Mouse (Mus musculus): ENCODE measurements around the gene Slamf8. TPM values are rescaled to one million over a fixed set of nuclear protein-coding genes. Genes with fewer than 3 reads are reported as not detected.
A peak's percentile ranks its signal among the peaks of the same experiment; 100 is the strongest.

Slamf8 gene
- polyA plus RNA-seq, 1 experiment from 2014 or later = not detected

DNA sequence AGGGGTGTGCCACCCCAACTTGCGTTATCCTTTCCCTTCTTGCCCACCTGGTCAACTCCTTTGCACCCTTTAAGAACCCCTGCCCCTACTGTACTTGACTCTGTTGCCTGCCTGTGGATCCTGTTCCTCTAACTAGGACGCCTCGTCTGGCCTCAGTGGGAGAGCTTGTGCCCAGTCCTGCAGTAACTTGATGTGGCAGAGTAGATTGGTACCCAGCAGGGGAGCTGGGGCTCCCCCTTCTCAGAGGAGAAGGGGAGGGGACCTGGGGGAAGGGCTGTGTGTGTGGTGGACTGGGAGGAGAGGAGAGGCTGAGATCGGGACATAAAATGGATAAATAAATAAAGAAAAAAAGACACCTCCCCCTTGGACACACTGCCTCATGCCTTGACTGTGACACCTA, 5.3 kb downstream of the Slamf8 start:
- no peak overlapping the region for H3K4me3 ChIP-seq (ENCODE audit: low read depth, low read length)
- no peaks in the 10 kb centered on the region; the same call in 1 of the 2 replicates for H3K4me1 ChIP-seq (replicated peaks; ENCODE audit: control insufficient read depth, insufficient read depth, low read length)
- no peaks in the 10 kb centered on the region for H3K36me3 ChIP-seq (ENCODE audit: control insufficient read depth, insufficient read depth, low read length)
- peaks cover 2% of the 10 kb centered on the region; the same call in 1 of the 2 replicates for H3K27me3 ChIP-seq (ENCODE audit: control insufficient read depth, insufficient read depth, low read length)
- H3K27ac ChIP-seq (ENCODE audit: low read depth, low read length) = no peak overlapping the region
- WGBS = 49% methylated on average over 4 of the region's 4 CpGs
- no peaks in the 10 kb centered on the region for H3K9me3 ChIP-seq (ENCODE audit: control insufficient read depth, low read length)
- no peak overlapping the region for H3K4me2 ChIP-seq (ENCODE audit: low read depth, low read length, severe bottlenecking)
- no peak overlapping the region for H3K9ac ChIP-seq (ENCODE audit: low read length)
- DNase-seq (ENCODE audit: low spot score) = no peak
- ATAC-seq (replicated peaks; ENCODE audit: low FRiP score) = 0 out of 2 replicates have a peak, but pooled peaks have one; percentile 1

DNA sequence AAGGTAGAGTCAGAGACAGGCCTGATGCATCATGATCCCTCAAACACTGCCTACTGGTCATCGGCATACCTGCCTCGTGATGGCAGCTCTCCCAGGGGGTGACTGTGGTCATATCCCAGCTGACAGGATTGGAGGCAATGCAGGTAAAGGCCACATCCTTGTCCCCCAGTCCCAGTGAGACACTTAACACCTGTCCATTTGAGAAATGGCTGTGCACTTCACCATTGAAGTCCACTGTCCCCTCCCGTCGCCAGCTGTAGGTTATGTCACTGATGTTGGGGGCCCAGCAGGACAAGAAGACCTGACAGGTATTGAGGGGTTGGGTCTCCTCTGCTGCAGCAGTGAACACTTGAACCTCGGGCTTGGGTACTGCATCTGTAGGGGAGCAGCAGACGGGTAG, 6.1 kb downstream of the Slamf8 start:
- Histone ChIP-seq H3K36me3 (ENCODE audit: control insufficient read depth, insufficient read depth, low read length) (no peaks in the 10 kb centered on the region), H3K9ac (ENCODE audit: low read length) (no peak overlapping the region), H3K4me3 (ENCODE audit: low read depth, low read length) (no peak overlapping the region), H3K27me3 (ENCODE audit: control insufficient read depth, insufficient read depth, low read length) (peaks cover 2% of the 10 kb centered on the region; the same call in 1 of the 2 replicates), H3K27ac (ENCODE audit: low read depth, low read length) (no peak overlapping the region), H3K9me3 (ENCODE audit: control insufficient read depth, low read length) (no peaks in the 10 kb centered on the region), H3K4me1 (replicated peaks; ENCODE audit: control insufficient read depth, insufficient read depth, low read length) (no peaks in the 10 kb centered on the region; the same call in 1 of the 2 replicates), H3K4me2 (ENCODE audit: low read depth, low read length, severe bottlenecking) (no peak overlapping the region)
- DNase-seq (ENCODE audit: low spot score) = peak; percentile 47
- WGBS = 78% methylated on average over 6 of the region's 6 CpGs
- ATAC-seq (replicated peaks; ENCODE audit: low FRiP score) = no peak

DNA sequence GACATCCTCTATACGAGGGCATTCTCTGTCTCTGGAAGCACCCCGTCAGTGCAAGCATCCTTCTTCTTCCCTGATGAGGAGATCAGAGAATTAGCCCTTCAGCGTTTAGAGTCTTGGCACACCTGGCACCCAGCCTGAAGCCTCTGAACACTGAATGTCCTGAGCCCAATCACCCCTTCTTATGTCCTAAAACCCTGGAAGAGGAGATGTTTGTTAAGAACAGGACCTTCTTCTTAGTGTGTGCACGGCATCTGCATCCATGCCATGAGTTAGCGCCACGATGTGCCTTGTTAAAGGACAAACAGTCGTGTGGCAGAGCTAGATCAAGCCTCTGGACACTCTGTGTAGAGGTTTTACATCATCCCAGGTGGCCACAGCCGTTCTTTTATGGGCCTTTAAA, 7.9 kb downstream of the Slamf8 start:
- ATAC-seq (replicated peaks; ENCODE audit: low FRiP score) (no peak), DNase-seq (ENCODE audit: low spot score) (no peak)
- Histone ChIP-seq H3K36me3 (ENCODE audit: control insufficient read depth, insufficient read depth, low read length) (no peaks in the 10 kb centered on the region), H3K9ac (ENCODE audit: low read length) (no peak overlapping the region), H3K4me3 (ENCODE audit: low read depth, low read length) (no peak overlapping the region), H3K27me3 (ENCODE audit: control insufficient read depth, insufficient read depth, low read length) (peaks cover 2% of the 10 kb centered on the region; the same call in 1 of the 2 replicates), H3K9me3 (ENCODE audit: control insufficient read depth, low read length) (no peaks in the 10 kb centered on the region), H3K4me2 (ENCODE audit: low read depth, low read length, severe bottlenecking) (no peak overlapping the region), H3K4me1 (replicated peaks; ENCODE audit: control insufficient read depth, insufficient read depth, low read length) (no peaks in the 10 kb centered on the region; the same call in 1 of the 2 replicates), H3K27ac (ENCODE audit: low read depth, low read length) (no peak overlapping the region)
- 87% methylated on average over 8 of the region's 8 CpGs for WGBS

DNA sequence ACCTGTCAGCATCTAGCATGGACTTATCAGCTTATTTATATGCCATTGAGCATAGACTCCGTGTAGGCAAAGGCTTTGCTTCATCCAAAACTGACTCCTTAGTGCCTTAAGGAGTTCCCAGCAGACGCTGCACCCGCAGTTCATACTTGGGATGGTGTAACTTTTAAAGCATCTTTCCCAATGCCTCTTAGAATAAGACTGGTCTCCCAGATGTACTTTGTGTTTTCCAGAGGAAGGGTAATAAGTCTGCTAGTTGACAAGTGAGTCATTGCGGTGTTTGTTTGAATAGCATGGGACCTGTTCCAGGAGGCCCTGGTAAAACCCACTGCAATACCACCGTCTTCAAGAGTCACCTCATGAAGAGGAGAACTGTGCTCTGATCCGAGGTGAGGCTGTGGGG, 10.3 kb downstream of the Slamf8 start:
- WGBS = 85% methylated on average over 6 of the region's 6 CpGs
- H3K27ac ChIP-seq (ENCODE audit: low read depth, low read length) = no peak overlapping the region
- ATAC-seq (replicated peaks; ENCODE audit: low FRiP score) = no peak
- no peak overlapping the region for H3K4me2 ChIP-seq (ENCODE audit: low read depth, low read length, severe bottlenecking)
- H3K4me3 ChIP-seq (ENCODE audit: low read depth, low read length) = no peak overlapping the region
- no peaks in the 10 kb centered on the region for H3K36me3 ChIP-seq (ENCODE audit: control insufficient read depth, insufficient read depth, low read length)
- H3K9ac ChIP-seq (ENCODE audit: low read length) = no peak overlapping the region
- no peak for DNase-seq (ENCODE audit: low spot score)
- H3K9me3 ChIP-seq (ENCODE audit: control insufficient read depth, low read length) = no peaks in the 10 kb centered on the region
- H3K27me3 ChIP-seq (ENCODE audit: control insufficient read depth, insufficient read depth, low read length) = peaks cover 2% of the 10 kb centered on the region; the same call in 1 of the 2 replicates
- no peaks in the 10 kb centered on the region for H3K4me1 ChIP-seq (replicated peaks; ENCODE audit: control insufficient read depth, insufficient read depth, low read length)

DNA sequence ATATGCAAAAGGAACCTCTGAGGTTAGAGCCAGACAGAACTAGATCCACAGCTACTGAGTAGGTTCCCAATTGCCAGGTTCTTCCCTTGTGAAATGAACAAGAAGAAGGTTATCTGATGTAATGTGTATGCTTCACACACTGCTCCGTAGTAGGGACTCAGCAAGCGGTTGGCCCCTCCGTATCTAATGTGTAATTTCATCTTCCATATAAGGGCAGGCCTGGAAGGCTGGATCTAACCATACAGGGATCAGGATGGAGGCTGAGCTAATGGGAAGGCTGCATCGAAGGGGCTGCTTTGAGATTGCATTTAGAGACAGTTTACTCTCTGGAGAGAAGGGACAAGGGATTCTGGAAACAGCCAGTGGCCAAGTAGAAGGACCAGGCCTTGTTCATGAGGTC, 22.6 kb downstream of the Slamf8 start:
- ATAC-seq (replicated peaks; ENCODE audit: low FRiP score) (no peak), DNase-seq (ENCODE audit: low spot score) (no peak)
- H3K27me3 ChIP-seq (ENCODE audit: control insufficient read depth, insufficient read depth, low read length) = no peaks in the 10 kb centered on the region; the same call in 1 of the 2 replicates
- no peak overlapping the region for H3K27ac ChIP-seq (ENCODE audit: low read depth, low read length)
- H3K4me1 ChIP-seq (replicated peaks; ENCODE audit: control insufficient read depth, insufficient read depth, low read length) = peaks cover 3% of the 10 kb centered on the region
- H3K9ac ChIP-seq (ENCODE audit: low read length) = no peak overlapping the region
- no peak overlapping the region for H3K4me2 ChIP-seq (ENCODE audit: low read depth, low read length, severe bottlenecking)
- H3K9me3 ChIP-seq (ENCODE audit: control insufficient read depth, low read length) = no peaks in the 10 kb centered on the region
- 76% methylated on average over 4 of the region's 4 CpGs for WGBS
- H3K4me3 ChIP-seq (ENCODE audit: low read depth, low read length) = no peak overlapping the region
- H3K36me3 ChIP-seq (ENCODE audit: control insufficient read depth, insufficient read depth, low read length) = no peaks in the 10 kb centered on the region

DNA sequence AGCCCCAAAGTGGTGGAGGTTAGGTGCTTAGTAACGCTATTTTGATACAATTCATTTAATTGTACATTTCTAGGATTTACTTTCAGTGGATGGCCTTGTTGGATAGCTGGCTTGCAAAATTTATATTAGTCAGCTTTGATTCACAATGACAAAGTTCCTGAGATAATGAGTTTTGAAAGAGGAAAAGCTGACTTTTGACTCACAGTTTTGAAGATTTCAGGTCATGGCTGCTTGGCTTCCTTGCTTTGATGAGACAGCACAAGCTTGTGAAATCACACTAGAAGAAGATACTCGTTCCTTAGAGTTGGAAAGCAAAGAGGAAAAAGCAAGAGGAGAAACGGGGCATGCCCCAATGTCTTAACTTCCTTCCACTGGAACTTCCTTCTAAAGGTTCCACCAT, 24.2 kb downstream of the Slamf8 start:
- Histone ChIP-seq H3K4me3 (ENCODE audit: low read depth, low read length) (no peak overlapping the region), H3K9me3 (ENCODE audit: control insufficient read depth, low read length) (no peaks in the 10 kb centered on the region), H3K27me3 (ENCODE audit: control insufficient read depth, insufficient read depth, low read length) (peaks cover 15% of the 10 kb centered on the region), H3K36me3 (ENCODE audit: control insufficient read depth, insufficient read depth, low read length) (no peaks in the 10 kb centered on the region), H3K27ac (ENCODE audit: low read depth, low read length) (no peak overlapping the region), H3K9ac (ENCODE audit: low read length) (no peak overlapping the region), H3K4me1 (replicated peaks; ENCODE audit: control insufficient read depth, insufficient read depth, low read length) (peaks cover 10% of the 10 kb centered on the region), H3K4me2 (ENCODE audit: low read depth, low read length, severe bottlenecking) (no peak overlapping the region)
- 77% methylated on average over 3 of the region's 3 CpGs for WGBS
- no peak for DNase-seq (ENCODE audit: low spot score)
- no peak for ATAC-seq (replicated peaks; ENCODE audit: low FRiP score)

DNA sequence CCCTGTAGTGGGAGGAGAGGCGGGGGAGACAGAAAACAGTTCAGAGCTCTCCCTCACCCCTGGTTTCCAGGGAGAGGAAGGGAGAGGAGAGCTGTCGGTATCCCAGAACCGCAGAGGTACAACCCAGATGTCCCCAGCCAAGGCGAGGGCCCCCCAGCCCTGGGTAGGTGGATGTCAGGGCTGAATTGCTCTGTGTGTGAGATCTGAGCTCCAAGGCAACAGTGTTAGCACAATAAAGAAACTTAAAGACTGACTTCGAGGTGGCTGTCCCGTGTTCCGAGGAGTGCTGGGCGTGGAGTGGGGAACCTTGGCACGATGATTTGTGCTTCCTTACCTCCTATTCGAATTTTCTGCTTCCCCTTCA, 26.9 kb downstream of the Slamf8 start:
- no peak for ATAC-seq (replicated peaks; ENCODE audit: low FRiP score)
- no peaks in the 10 kb centered on the region for H3K36me3 ChIP-seq (ENCODE audit: control insufficient read depth, insufficient read depth, low read length)
- H3K4me3 ChIP-seq (ENCODE audit: low read depth, low read length) = peak overlapping the region; percentile 51
- no peak overlapping the region for H3K27ac ChIP-seq (ENCODE audit: low read depth, low read length)
- no peak for DNase-seq (ENCODE audit: low spot score)
- H3K27me3 ChIP-seq (ENCODE audit: control insufficient read depth, insufficient read depth, low read length) = peaks cover 23% of the 10 kb centered on the region
- WGBS = 3% methylated on average over 10 of the region's 10 CpGs
- peaks cover 10% of the 10 kb centered on the region for H3K4me1 ChIP-seq (replicated peaks; ENCODE audit: control insufficient read depth, insufficient read depth, low read length)
- H3K4me2 ChIP-seq (ENCODE audit: low read depth, low read length, severe bottlenecking) = peak overlapping the region; percentile 89
- no peaks in the 10 kb centered on the region for H3K9me3 ChIP-seq (ENCODE audit: control insufficient read depth, low read length)
- H3K9ac ChIP-seq (ENCODE audit: low read length) = peak overlapping the region; percentile 48

DNA sequence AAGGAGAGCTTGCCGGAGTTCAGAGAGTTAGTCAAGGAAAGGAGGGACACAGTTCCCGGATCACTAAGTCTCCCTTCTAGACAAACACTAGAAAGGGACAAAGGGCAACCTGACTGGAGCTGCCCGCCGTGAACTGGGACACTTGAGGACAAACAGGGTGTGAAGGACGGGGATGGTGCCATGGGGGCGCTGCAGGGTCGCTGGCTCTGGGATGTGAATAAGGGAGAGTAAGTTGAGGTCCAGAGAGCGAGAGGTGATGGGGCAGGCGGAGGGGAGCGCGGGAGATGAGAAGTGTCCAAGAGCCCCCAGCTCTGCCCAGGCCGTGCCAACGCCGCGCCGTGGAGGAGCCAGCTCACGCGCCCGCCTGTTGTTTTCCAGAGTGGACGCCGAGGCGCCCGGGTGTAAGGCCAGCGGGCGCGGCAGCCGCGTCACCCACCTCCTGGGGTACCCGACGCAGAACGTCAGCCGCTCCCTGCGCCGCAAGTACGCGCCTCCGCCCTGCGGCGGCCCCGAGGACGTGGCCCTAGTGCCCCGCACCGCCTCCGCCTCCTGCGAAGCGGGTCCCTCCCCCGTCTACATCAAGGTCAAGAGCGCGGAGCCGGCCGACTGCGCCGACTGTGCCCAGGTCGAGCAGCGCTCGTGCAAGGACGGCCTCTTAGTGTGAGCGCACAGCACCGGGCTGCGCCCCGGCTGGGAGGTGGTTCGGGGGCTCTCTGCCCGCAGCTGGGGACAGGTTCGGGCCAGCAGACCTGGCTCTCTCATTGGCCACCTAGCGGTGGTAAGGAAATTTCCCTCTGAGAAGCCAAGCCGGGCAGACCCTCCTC, 27.5 kb downstream of the Slamf8 start:
- Histone ChIP-seq H3K4me2 (ENCODE audit: low read depth, low read length, severe bottlenecking) (peak overlapping the region; percentile 89), H3K27ac (ENCODE audit: low read depth, low read length) (no peak overlapping the region), H3K36me3 (ENCODE audit: control insufficient read depth, insufficient read depth, low read length) (no peaks in the 10 kb centered on the region), H3K9ac (ENCODE audit: low read length) (peak overlapping the region; percentile 48), H3K4me3 (ENCODE audit: low read depth, low read length) (peak overlapping the region; percentile 51), H3K9me3 (ENCODE audit: control insufficient read depth, low read length) (no peaks in the 10 kb centered on the region), H3K27me3 (ENCODE audit: control insufficient read depth, insufficient read depth, low read length) (peaks cover 23% of the 10 kb centered on the region), H3K4me1 (replicated peaks; ENCODE audit: control insufficient read depth, insufficient read depth, low read length) (peaks cover 10% of the 10 kb centered on the region)
- peak; percentile 86 for DNase-seq (ENCODE audit: low spot score)
- ATAC-seq (replicated peaks; ENCODE audit: low FRiP score) = peak; percentile 87
- WGBS = under 1% methylated on average over 66 of the region's 66 CpGs

DNA sequence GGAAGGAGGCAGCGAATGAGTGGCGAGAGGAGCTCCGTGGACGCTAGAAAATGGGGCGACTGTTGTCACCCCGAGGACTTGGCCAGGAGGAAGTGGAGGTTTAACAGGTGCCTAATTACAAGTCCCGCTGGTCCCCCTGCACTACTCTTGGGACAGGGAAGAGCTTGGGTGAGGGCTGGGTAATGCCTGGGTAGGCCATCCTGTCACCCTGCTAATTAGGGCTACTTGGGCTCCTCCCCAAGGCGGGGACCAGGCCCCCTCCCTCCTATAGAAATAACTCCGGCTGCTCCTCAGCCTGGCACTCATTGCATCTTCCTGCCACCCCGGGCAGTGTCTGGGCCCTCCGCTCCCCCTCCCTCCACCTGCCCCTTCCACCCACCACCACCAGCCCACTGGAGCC, 34.7 kb downstream of the Slamf8 start, which contains the start of gene Vsig8:
TSS of gene Vsig8 (plus strand) at position 301 of the 400 bp plus-strand sequence.
- Histone ChIP-seq H3K4me3 (ENCODE audit: low read depth, low read length) (no peak within 1 kb of the TSS), H3K27me3 (ENCODE audit: control insufficient read depth, insufficient read depth, low read length) (peaks cover 3% of the 10 kb centered on the region), H3K9me3 (ENCODE audit: control insufficient read depth, low read length) (no peaks in the 10 kb centered on the region), H3K4me1 (replicated peaks; ENCODE audit: control insufficient read depth, insufficient read depth, low read length) (peaks cover 6% of the 10 kb centered on the region), H3K9ac (ENCODE audit: low read length) (no peak within 1 kb of the TSS), H3K27ac (ENCODE audit: low read depth, low read length) (no peak within 1 kb of the TSS), H3K4me2 (ENCODE audit: low read depth, low read length, severe bottlenecking) (no peak within 1 kb of the TSS), H3K36me3 (ENCODE audit: control insufficient read depth, insufficient read depth, low read length) (no peaks in the 10 kb centered on the region)
- ATAC-seq (replicated peaks; ENCODE audit: low FRiP score) = no peak
- no peak for DNase-seq (ENCODE audit: low spot score)
- 81% methylated on average over 11 of the region's 11 CpGs for WGBS
